Mouse (Mus musculus) MEL (cell line): Measurements from ENCODE around the gene Nlrp6. TPM values are rescaled to one million over a fixed set of nuclear protein-coding genes. Genes with fewer than 3 reads are reported as not detected.

Experiments used
- DNase-seq: peaks from one replicate; pipeline ENCODE4 v3.0.0; 2011; ENCODE audit warnings: low read depth, low spot score
- H3K27ac ChIP-seq: 2 replicates; pipeline ENCODE4 v1.5.1; 2012; ENCODE audit warnings: low read depth, mild to moderate bottlenecking, control low read depth, low read length, moderate library complexity; ENCODE audit not compliant: control insufficient read depth
- H3K27me3 ChIP-seq, 2 experiments: fragments of 150-350 bp in 1 of 2; sonication (generic) in 1 of 2; 2 replicates each; pipeline ENCODE4 v1.6.1; 2012; ENCODE audit warnings: low read length in 2 of 2, mild to moderate bottlenecking in 2 of 2, improper control_type of control experiment in 1 of 2, moderate library complexity in 1 of 2; ENCODE audit not compliant: insufficient read depth in 2 of 2, control insufficient read depth in 1 of 2
- H3K36me3 ChIP-seq, 2 experiments: 2 replicates each; pipeline ENCODE4 v1.6.1; 2012 to 2014; ENCODE audit warnings: low read length in 2 of 2, improper control_type of control experiment in 1 of 2, inconsistent platforms in 1 of 2, mild to moderate bottlenecking in 1 of 2; ENCODE audit not compliant: insufficient read depth in 2 of 2, control insufficient read depth in 1 of 2
- H3K4me1 ChIP-seq, 2 experiments: fragments of 150-350 bp in 1 of 2; sonication (generic) in 1 of 2; 2 replicates each; pipeline ENCODE4 v1.6.1; 2012; ENCODE audit warnings: low read length in 2 of 2, improper control_type of control experiment in 1 of 2, mild to moderate bottlenecking in 1 of 2; ENCODE audit not compliant: insufficient read depth in 2 of 2, control insufficient read depth in 1 of 2
- H3K4me3 ChIP-seq, 2 experiments: fragments of 150-350 bp in 1 of 2; sonication (generic) in 1 of 2; 2 replicates each; pipeline ENCODE4 v1.5.1; 2012; ENCODE audit warnings: low read depth in 2 of 2, low read length in 2 of 2, mild to moderate bottlenecking in 2 of 2, moderate library complexity in 2 of 2, control low read depth in 1 of 2, improper control_type of control experiment in 1 of 2; ENCODE audit not compliant: control insufficient read depth in 1 of 2, insufficient read depth in 1 of 2
- H3K79me2 ChIP-seq: 2 replicates; pipeline ENCODE4 v1.6.1; 2012; ENCODE audit warnings: mild to moderate bottlenecking, low read length, moderate library complexity; ENCODE audit not compliant: control insufficient read depth, poor library complexity, insufficient read depth
- H3K9ac ChIP-seq: 2 replicates; pipeline ENCODE4 v1.6.1; 2012; ENCODE audit warnings: low read depth, mild to moderate bottlenecking, control low read depth, low read length, moderate library complexity; ENCODE audit not compliant: control insufficient read depth, poor library complexity, severe bottlenecking
- H3K9me3 ChIP-seq: fragments of 150-350 bp; sonication (generic); replicated peaks from 2 replicates; pipeline ENCODE4 v1.6.1; 2012; ENCODE audit warnings: mild to moderate bottlenecking, low read length, improper control_type of control experiment, moderate library complexity; ENCODE audit not compliant: insufficient read depth
- BHLHE40 ChIP-seq: IDR thresholded peaks from 2 replicates; pipeline ENCODE4 v1.6.1; 2012; ENCODE audit warnings: low read depth, mild to moderate bottlenecking, inconsistent platforms, low read length, improper control_type of control experiment, borderline replicate concordance
- CHD2 ChIP-seq: IDR thresholded peaks from 2 replicates; pipeline ENCODE4 v1.6.1; 2011; ENCODE audit warnings: low read length, improper control_type of control experiment
- E2F4 ChIP-seq: IDR thresholded peaks from 2 replicates; pipeline ENCODE4 v1.6.1; 2011; ENCODE audit warnings: low read depth, low read length, improper control_type of control experiment, borderline replicate concordance
- ETS1 ChIP-seq: IDR thresholded peaks from 2 replicates; pipeline ENCODE4 v1.6.1; 2012; ENCODE audit warnings: low read depth, mild to moderate bottlenecking, inconsistent platforms, low read length, improper control_type of control experiment, moderate library complexity
- HCFC1 ChIP-seq: IDR thresholded peaks from 2 replicates; pipeline ENCODE4 v1.6.1; 2012; ENCODE audit warnings: low read depth, mild to moderate bottlenecking, inconsistent platforms, low read length, improper control_type of control experiment, moderate library complexity
- KAT2A ChIP-seq: conservative IDR thresholded peaks from 2 replicates; pipeline ENCODE4 v1.6.1; 2012; ENCODE audit warnings: low read depth, low read length, improper control_type of control experiment, inconsistent platforms
- MAX ChIP-seq: IDR thresholded peaks from 2 replicates; pipeline ENCODE4 v1.6.1; 2011; ENCODE audit warnings: low read length, improper control_type of control experiment
- MEF2A ChIP-seq: IDR thresholded peaks from 2 replicates; pipeline ENCODE4 v1.6.1; 2014; ENCODE audit warnings: low read depth, mild to moderate bottlenecking, inconsistent platforms, low read length, improper control_type of control experiment; ENCODE audit not compliant: poor library complexity, insufficient replicate concordance, severe bottlenecking; ENCODE audit errors: extremely low read depth
- MYC ChIP-seq: IDR thresholded peaks from 2 replicates; pipeline ENCODE4 v1.6.1; 2011; ENCODE audit warnings: low read depth, mild to moderate bottlenecking, low read length, improper control_type of control experiment, moderate library complexity
- NELFE ChIP-seq: IDR thresholded peaks from 2 replicates; pipeline ENCODE4 v1.6.1; 2011; ENCODE audit warnings: low read depth, low read length, improper control_type of control experiment
- NRF1 ChIP-seq: IDR thresholded peaks from 2 replicates; pipeline ENCODE4 v1.6.1; 2014; ENCODE audit warnings: low read depth, mild to moderate bottlenecking, inconsistent platforms, low read length, improper control_type of control experiment, moderate library complexity; ENCODE audit not compliant: poor library complexity, insufficient read depth, severe bottlenecking
- POLR2A ChIP-seq, 2 experiments: IDR thresholded peaks; 2 replicates each; pipeline ENCODE4 v1.6.1; 2011 to 2012; ENCODE audit warnings: low read length in 2 of 2, mild to moderate bottlenecking in 2 of 2, control low read depth in 1 of 2, improper control_type of control experiment in 1 of 2, low read depth in 1 of 2, moderate library complexity in 1 of 2; ENCODE audit not compliant: control insufficient read depth in 1 of 2, insufficient read depth in 1 of 2, poor library complexity in 1 of 2
- RAD21 ChIP-seq: IDR thresholded peaks from 2 replicates; pipeline ENCODE4 v1.6.1; 2011; ENCODE audit warnings: mild to moderate bottlenecking, low read depth, low read length, improper control_type of control experiment
- RCOR1 ChIP-seq: IDR thresholded peaks from 2 replicates; pipeline ENCODE4 v1.6.1; 2012; ENCODE audit warnings: low read depth, mild to moderate bottlenecking, inconsistent platforms, low read length, improper control_type of control experiment
- SIN3A ChIP-seq: IDR thresholded peaks from 2 replicates; pipeline ENCODE4 v1.6.1; 2012; ENCODE audit warnings: low read length, improper control_type of control experiment, inconsistent platforms
- SMC3 ChIP-seq: IDR thresholded peaks from 2 replicates; pipeline ENCODE4 v1.6.1; 2011; ENCODE audit warnings: low read depth, low read length, improper control_type of control experiment
- TAL1 ChIP-seq: IDR thresholded peaks from 2 replicates; pipeline ENCODE4 v1.6.1; 2012; ENCODE audit warnings: mild to moderate bottlenecking, inconsistent platforms, low read length, moderate library complexity, mixed read lengths
- TBP ChIP-seq: IDR thresholded peaks from 2 replicates; pipeline ENCODE4 v1.8.0; 2011; ENCODE audit warnings: low read depth, low read length, improper control_type of control experiment
- UBTF ChIP-seq: IDR thresholded peaks from 2 replicates; pipeline ENCODE4 v1.6.1; 2012; ENCODE audit warnings: low read depth, mild to moderate bottlenecking, inconsistent platforms, low read length, improper control_type of control experiment, moderate library complexity, borderline replicate concordance; ENCODE audit not compliant: insufficient read depth
- USF1 ChIP-seq: IDR thresholded peaks from 2 replicates; pipeline ENCODE4 v1.6.1; 2014; ENCODE audit warnings: low read depth, mild to moderate bottlenecking, inconsistent platforms, low read length, improper control_type of control experiment, moderate library complexity
- ZC3H11A ChIP-seq: IDR thresholded peaks from 2 replicates; pipeline ENCODE4 v1.6.1; 2012; ENCODE audit warnings: low read depth, mild to moderate bottlenecking, inconsistent platforms, low read length, improper control_type of control experiment
- ZKSCAN1 ChIP-seq: IDR thresholded peaks from 2 replicates; pipeline ENCODE4 v1.6.1; 2012; ENCODE audit warnings: low read depth, mild to moderate bottlenecking, inconsistent platforms, low read length, improper control_type of control experiment, moderate library complexity
- ZMIZ1 ChIP-seq: IDR thresholded peaks from 2 replicates; pipeline ENCODE4 v1.6.1; 2012; ENCODE audit warnings: low read depth, mild to moderate bottlenecking, inconsistent platforms, low read length, improper control_type of control experiment, moderate library complexity
- polyA plus RNA-seq, 2 experiments: library from polyadenylated mRNA; stranded (reverse) in 1 of 2; unstranded in 1 of 2; fragments of >175 nt in 1 of 2; fragments of >200 nt in 1 of 2; gene quantifications; 2 replicates each; pipeline versions ENCODE4 v1.2.1 to v1.2.4; 2012; ENCODE audit warnings: low replicate concordance in 2 of 2, low read depth in 1 of 2; ENCODE audit not compliant: insufficient read length in 2 of 2, insufficient read depth in 1 of 2, missing spikeins in 1 of 2
- total RNA-seq: library from RNA; depleted of rRNA; stranded (reverse); fragments of 300-350 nt; gene quantifications from 2 replicates; pipeline ENCODE4 v1.2.3, GENCODE M21; 2012

Nlrp6 gene
- total and polyA plus RNA-seq, 3 experiments, result not detected

DNA sequence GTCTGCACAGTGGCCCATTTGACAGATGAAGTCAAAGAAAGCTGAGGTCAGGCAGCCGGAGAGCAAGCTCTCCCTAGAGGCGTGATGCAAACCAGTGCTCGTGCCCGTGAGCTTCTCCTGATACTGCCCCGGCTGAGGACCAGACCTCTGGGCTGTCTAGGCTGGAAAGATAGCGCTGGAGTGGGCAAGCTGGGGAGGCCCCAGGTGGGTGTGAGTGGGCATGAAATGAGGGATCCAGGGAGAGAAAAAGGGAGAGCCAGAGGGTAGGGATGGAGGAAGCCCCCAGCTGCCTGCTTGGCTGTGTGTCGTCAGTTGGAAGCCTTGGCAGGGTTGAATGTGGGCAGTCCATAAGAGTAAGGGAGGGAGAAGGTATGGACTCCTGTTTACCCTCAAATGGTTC is 23.5 kb downstream of the Nlrp6 start:
- peaks cover 8 to 26% of the 10 kb centered on the region in 2 experiments for H3K4me1 ChIP-seq
- no peak overlapping the region for H3K4me3 ChIP-seq
- H3K36me3 ChIP-seq, result peaks cover 0 to 17% of the 10 kb centered on the region in 2 experiments; a peak in 2 of 4 replicates
- no peaks in the 10 kb centered on the region for H3K27me3 ChIP-seq
- no peak for DNase-seq
- peaks cover 1% of the 10 kb centered on the region; the same call in 1 of the 2 replicates for H3K79me2 ChIP-seq
- no peak for TF ChIP-seq TBP
- no peak for TF ChIP-seq USF1
- no peak for TF ChIP-seq NRF1
- no peak for TF ChIP-seq ZC3H11A
- no peak for TF ChIP-seq SIN3A
- TF ChIP-seq MYC, result no peak
- no peak for TF ChIP-seq UBTF
- TF ChIP-seq POLR2A (IDR thresholded peaks at IDR 0.05; ENCODE audit: control insufficient read depth in 1 of 2, insufficient read depth in 1 of 2, low read depth in 1 of 2, low read length in 2 of 2, poor library complexity in 1 of 2), result no peak
- no peak for TF ChIP-seq CHD2
- TF ChIP-seq ZKSCAN1, result no peak
- no peak for TF ChIP-seq MAX
- TF ChIP-seq TAL1, result no peak
- no peak for TF ChIP-seq E2F4
- TF ChIP-seq ETS1, result no peak
- TF ChIP-seq ZMIZ1, result no peak
- no peak for TF ChIP-seq RAD21
- no peak for TF ChIP-seq KAT2A
- no peak for TF ChIP-seq SMC3
- TF ChIP-seq, all 39 proteins: peak for 0
- Histone ChIP-seq H3K9me3 (no peaks in the 10 kb centered on the region), H3K9ac (no peak overlapping the region), H3K27ac (no peak overlapping the region)

DNA sequence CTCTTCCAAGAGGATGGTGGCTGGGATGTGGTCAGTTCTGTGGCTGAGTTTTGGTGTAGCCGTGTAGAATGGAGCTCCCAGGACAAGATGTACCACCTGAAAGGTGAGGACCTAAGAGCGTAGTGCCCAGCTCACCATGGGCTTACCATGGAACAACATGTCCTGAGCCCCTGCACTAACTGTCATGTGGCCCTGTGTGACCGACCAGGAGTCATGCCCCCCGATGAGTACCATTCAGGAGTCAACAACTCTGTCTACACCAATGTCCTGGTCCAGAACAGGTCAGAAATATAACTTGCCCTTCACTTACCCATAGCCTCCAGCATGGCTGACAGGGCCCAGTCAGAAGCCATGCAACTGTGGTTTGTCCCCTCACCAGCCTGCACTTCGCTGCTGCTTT is 24.5 kb downstream of the Nlrp6 start:
- Histone ChIP-seq H3K79me2 (peaks cover 1% of the 10 kb centered on the region; the same call in 1 of the 2 replicates), H3K36me3 (peaks cover 0 to 17% of the 10 kb centered on the region in 2 experiments; a peak in 2 of 4 replicates), H3K27me3 (no peaks in the 10 kb centered on the region), H3K9me3 (no peaks in the 10 kb centered on the region), H3K4me3 (no peak overlapping the region), H3K9ac (no peak overlapping the region), H3K27ac (no peak overlapping the region), H3K4me1 (peaks cover 8 to 26% of the 10 kb centered on the region in 2 experiments)
- no peak for DNase-seq
- no peak for TF ChIP-seq TBP
- TF ChIP-seq SIN3A, result no peak
- no peak for TF ChIP-seq BHLHE40
- TF ChIP-seq MEF2A, result no peak
- no peak for TF ChIP-seq HCFC1
- no peak for TF ChIP-seq NELFE
- no peak for TF ChIP-seq RCOR1
- TF ChIP-seq TAL1, result no peak
- no peak for TF ChIP-seq RAD21
- TF ChIP-seq KAT2A, result no peak
